Mouse (Mus musculus): ENCODE results near the gene Vmn1r26.

DNA sequence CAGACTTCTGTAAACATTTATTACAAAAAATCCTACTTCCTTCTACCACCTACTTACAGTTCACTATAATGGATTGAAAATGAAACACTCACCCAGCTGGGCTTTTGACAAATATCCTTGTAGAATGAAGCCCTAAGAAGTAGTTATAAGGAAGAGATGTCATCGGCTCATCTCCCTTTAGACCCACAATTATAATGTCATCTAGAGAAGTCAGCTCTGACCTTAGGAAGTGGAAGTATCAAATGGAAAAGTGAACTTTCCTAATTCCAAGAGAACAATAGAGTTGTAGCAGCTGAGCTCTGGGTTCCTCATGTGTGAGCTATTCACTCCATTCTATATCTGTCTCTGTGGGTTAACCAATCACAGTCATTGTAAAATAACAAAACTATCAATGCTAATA is at the start of gene Vmn1r26:
- no peak for TF ChIP-seq CTCF (IDR thresholded peaks at IDR 0.05; ENCODE audit: borderline replicate concordance, control insufficient read depth, extremely low read depth, insufficient read depth, low read length, poor library complexity)
- no peak for TF ChIP-seq POLR2A (IDR thresholded peaks at IDR 0.05; ENCODE audit: control insufficient read depth, extremely low read depth, insufficient read depth, low read length, poor library complexity)

Measured in thymus, adult 2 months (tissue).